Mouse (Mus musculus): ENCODE results near the gene Wdsub1. TPM values are rescaled to one million over a fixed set of nuclear protein-coding genes. Genes with fewer than 3 reads are reported as not detected.
A peak's percentile ranks its signal among the peaks of the same experiment; 100 is the strongest.
"Not testable (repeated sequence)": the region's sequence is repeated elsewhere in the genome, so short reads cannot be mapped to it uniquely, and the experiment has no call there.

The Wdsub1 gene
- polyA plus RNA-seq, 1 experiment from 2014 or later = 15.0 TPM

DNA sequence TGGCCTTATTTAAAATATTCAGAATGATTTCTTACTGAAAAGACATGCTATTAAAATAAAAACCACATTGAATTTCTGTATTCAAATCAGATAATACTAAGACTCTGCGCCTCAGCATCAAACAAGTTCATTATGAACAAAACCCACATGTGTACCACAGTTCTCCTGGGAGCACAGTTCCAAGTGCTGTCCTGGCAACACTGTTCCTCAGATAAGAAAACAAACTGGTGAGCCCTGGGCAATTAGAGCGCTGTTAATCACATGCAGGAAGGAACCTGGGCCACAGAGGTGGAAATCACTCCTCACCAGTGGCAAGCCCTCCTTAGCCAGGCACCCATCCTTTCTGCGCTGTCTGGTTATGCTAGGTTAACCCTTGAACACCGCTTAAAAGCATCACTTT is 5.1 kb downstream of the Wdsub1 start:
- Histone ChIP-seq H3K27ac (no peak overlapping the region), H3K4me2 (no peak overlapping the region), H3K4me1 (replicated peaks) (peaks cover 5% of the 10 kb centered on the region), H3K36me3 (peaks cover under 1% of the 10 kb centered on the region; the same call in 1 of the 2 replicates), H3K27me3 (no peaks in the 10 kb centered on the region), H3K9ac (no peak overlapping the region), H3K4me3 (no peak overlapping the region), H3K9me3 (peaks cover 5% of the 10 kb centered on the region; the same call in 1 of the 2 replicates)
- no peak for ATAC-seq (ENCODE audit: low FRiP score)
- 83% methylated on average over 4 of the region's 4 CpGs for WGBS

DNA sequence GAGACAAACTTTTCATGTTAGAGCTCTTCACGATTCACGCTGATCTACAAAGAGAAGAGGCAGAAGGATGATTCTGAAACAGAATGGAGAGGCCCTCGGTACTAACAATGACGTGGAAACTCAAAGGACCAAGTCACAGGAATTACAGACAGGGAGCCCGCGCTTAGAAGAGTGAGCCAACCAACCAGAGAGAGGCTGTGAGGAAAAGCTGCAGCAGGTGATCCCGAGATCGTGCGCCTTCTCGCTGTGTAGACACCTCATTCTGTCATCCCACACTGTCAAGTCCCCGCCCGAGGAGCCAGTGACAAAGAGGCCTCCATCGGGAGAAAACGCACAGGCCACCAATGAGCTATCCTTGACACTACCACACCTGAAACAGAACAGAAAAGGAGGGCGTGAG is 5.9 kb downstream of the Wdsub1 start:
- WGBS = 92% methylated on average over 15 of the region's 15 CpGs
- H3K27ac ChIP-seq = no peak overlapping the region
- H3K4me3 ChIP-seq = no peak overlapping the region
- no peaks in the 10 kb centered on the region for H3K27me3 ChIP-seq
- ATAC-seq (ENCODE audit: low FRiP score) = no peak
- H3K4me1 ChIP-seq (replicated peaks) = no peaks in the 10 kb centered on the region; the same call in 1 of the 2 replicates
- peaks cover 8% of the 10 kb centered on the region for H3K36me3 ChIP-seq
- H3K9ac ChIP-seq = no peak overlapping the region
- no peak overlapping the region for H3K4me2 ChIP-seq
- H3K9me3 ChIP-seq = peaks cover 5% of the 10 kb centered on the region; the same call in 1 of the 2 replicates

DNA sequence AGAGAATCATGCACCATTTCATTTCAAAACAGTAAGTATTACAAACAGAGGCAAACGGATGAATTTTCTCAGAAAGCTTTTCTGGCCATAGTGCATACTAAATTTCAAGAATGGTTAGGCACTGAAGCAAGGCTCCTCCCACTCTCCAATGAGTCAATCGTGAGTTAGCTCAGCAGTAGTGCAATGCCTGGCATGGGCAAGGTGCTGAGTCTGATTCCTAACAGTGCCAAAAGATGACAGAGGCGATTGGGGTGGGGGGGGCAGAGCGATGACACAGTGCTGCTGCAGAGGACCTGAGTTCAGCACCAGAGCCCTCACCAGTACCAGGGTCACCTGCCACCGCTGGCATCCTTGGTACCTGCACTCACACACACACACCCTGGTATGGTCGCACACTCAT is 11.9 kb downstream of the Wdsub1 start:
- no peak for ATAC-seq (ENCODE audit: low FRiP score)
- 91% methylated on average over 6 of the region's 6 CpGs for WGBS
- no peaks in the 10 kb centered on the region for H3K4me1 ChIP-seq (replicated peaks)
- H3K27ac ChIP-seq = no peak overlapping the region
- no peaks in the 10 kb centered on the region for H3K9me3 ChIP-seq
- no peak overlapping the region for H3K4me2 ChIP-seq
- H3K36me3 ChIP-seq = peaks cover 8% of the 10 kb centered on the region
- no peaks in the 10 kb centered on the region for H3K27me3 ChIP-seq
- H3K9ac ChIP-seq = no peak overlapping the region
- H3K4me3 ChIP-seq = no peak overlapping the region

DNA sequence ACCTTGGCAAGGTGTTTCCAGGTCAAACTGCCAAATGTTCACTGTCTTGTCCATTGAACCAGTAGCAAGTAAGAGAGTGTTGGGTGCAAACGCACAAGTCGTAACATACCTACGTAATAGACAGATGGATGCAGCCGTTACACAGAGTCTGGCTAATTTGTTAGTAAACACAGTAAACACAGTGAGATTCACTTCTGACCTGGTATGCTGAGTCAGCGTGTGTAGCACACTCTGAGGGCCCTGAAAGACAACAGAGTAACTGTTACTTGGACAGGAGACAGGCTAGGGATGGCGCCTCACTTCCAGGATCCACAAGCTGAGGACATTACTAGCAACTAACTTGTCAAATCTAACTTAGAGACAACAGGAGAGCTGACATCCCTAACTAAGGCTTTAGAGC is 19.8 kb downstream of the Wdsub1 start:
- H3K4me3 ChIP-seq = no peak overlapping the region
- H3K9me3 ChIP-seq = no peaks in the 10 kb centered on the region
- no peak overlapping the region for H3K4me2 ChIP-seq
- no peaks in the 10 kb centered on the region for H3K36me3 ChIP-seq
- no peak overlapping the region for H3K9ac ChIP-seq
- H3K27me3 ChIP-seq = no peaks in the 10 kb centered on the region
- no peak for ATAC-seq (ENCODE audit: low FRiP score)
- WGBS = 92% methylated on average over 6 of the region's 6 CpGs
- H3K27ac ChIP-seq = no peak overlapping the region
- H3K4me1 ChIP-seq (replicated peaks) = no peaks in the 10 kb centered on the region

DNA sequence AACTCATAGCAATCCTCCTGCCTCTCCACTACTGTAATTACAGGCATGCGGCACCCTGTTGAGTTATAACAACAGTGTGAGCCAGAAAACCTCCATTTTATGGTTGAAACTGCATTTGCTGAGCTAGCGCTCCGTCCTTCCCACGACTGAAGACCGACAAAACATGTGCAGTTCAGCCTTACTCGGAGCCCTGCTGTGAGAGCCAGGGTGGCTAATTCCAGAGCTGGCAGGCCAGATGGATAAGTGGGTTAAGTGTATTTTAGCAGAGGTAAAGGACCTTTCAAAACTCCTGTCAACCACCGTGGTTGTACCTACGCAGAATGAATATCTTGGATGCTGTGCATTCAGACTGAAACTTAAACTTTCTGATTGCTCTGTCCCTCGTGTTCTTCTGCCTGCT is 28.0 kb downstream of the Wdsub1 start:
- no peak overlapping the region for H3K9ac ChIP-seq
- no peaks in the 10 kb centered on the region for H3K9me3 ChIP-seq
- no peaks in the 10 kb centered on the region for H3K4me1 ChIP-seq (replicated peaks)
- H3K4me2 ChIP-seq = no peak overlapping the region
- WGBS = 70% methylated on average over 9 of the region's 9 CpGs
- no peak overlapping the region for H3K4me3 ChIP-seq
- H3K36me3 ChIP-seq = 0 out of 2 replicates have a peak, but pooled peaks cover 5% of the 10 kb centered on the region
- H3K27me3 ChIP-seq = no peaks in the 10 kb centered on the region
- ATAC-seq (ENCODE audit: low FRiP score) = no peak
- no peak overlapping the region for H3K27ac ChIP-seq

DNA sequence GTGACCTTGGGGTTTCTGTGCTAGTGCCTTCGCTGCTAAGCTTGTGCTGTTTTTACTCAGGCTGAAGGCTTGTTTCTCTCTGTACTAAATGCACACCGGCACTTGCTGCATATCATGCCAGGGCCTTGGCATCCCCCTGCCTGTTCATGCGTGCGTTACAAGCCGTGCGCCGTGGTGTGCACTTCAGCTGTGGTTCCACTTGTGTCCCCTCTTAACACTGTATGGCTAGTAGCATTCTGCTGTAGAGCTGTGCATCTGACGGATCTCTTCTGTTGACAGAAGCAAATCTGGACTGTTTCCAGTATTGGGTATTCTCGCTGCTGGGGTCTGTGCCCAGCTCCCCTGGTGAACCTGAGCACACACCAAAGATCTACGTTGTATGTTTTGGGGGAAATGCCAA is 28.8 kb downstream of the Wdsub1 start:
- no peak for ATAC-seq (ENCODE audit: low FRiP score)
- H3K27ac ChIP-seq = no peak overlapping the region
- no peak overlapping the region for H3K4me3 ChIP-seq
- 85% methylated on average over 10 of the region's 10 CpGs for WGBS
- H3K36me3 ChIP-seq = 0 out of 2 replicates have a peak, but pooled peaks cover 5% of the 10 kb centered on the region
- H3K4me2 ChIP-seq = no peak overlapping the region
- no peaks in the 10 kb centered on the region for H3K9me3 ChIP-seq
- H3K4me1 ChIP-seq (replicated peaks) = no peaks in the 10 kb centered on the region
- no peak overlapping the region for H3K9ac ChIP-seq
- no peaks in the 10 kb centered on the region for H3K27me3 ChIP-seq

DNA sequence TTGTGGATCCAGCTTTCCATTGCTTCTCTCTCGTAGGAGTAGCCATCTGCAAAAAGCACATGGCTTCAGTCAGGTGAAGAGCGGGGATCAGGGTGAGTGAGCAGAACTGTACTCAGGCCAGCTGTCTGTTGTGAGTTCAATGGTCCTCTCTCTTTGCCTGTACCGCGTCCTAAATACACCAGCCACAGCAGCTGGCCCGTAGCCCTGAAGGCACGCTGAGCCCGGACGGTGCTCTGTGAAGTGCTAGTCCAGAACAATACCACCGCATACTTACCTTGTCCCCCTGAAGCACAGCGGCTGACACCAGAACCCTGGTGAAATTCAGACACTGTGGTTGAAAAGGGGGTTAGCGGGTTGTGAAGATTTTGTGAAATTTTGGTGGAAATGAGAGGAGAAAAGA is 29.5 kb downstream of the Wdsub1 start:
- H3K27me3 ChIP-seq = no peaks in the 10 kb centered on the region
- H3K4me1 ChIP-seq (replicated peaks) = no peaks in the 10 kb centered on the region
- 70% methylated on average over 11 of the region's 11 CpGs for WGBS
- no peak overlapping the region for H3K4me2 ChIP-seq
- H3K27ac ChIP-seq = no peak overlapping the region
- no peak overlapping the region for H3K9ac ChIP-seq
- 0 out of 2 replicates have a peak, but pooled peaks cover 5% of the 10 kb centered on the region for H3K36me3 ChIP-seq
- ATAC-seq (ENCODE audit: low FRiP score) = no peak
- no peaks in the 10 kb centered on the region for H3K9me3 ChIP-seq
- no peak overlapping the region for H3K4me3 ChIP-seq

DNA sequence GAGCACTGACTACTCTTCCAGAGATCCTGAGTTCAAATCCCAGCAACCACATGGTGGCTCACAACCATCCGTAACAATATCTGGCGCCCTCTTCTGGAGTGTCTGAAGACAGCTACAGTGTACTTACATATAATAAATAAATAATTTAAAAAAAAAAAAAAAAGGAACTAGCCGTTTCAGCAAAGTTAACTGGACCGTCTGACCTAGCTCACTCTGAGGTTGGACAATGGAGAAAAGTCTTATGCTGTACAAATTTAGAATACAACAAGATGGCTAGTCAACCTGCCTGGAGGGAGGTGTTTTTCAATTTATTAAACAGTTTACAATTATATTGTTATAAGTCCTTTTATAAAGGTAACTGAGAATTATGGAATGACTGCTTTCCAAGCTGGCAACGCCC is 30.5 kb downstream of the Wdsub1 start:
- H3K4me3 ChIP-seq; H3K9ac ChIP-seq; H3K27me3 ChIP-seq; ATAC-seq (ENCODE audit: low FRiP score); H3K4me1 ChIP-seq (replicated peaks); H3K27ac ChIP-seq; H3K36me3 ChIP-seq; H3K4me2 ChIP-seq; H3K9me3 ChIP-seq: not testable (repeated sequence)
- 77% methylated on average over 5 of the region's 5 CpGs for WGBS

DNA sequence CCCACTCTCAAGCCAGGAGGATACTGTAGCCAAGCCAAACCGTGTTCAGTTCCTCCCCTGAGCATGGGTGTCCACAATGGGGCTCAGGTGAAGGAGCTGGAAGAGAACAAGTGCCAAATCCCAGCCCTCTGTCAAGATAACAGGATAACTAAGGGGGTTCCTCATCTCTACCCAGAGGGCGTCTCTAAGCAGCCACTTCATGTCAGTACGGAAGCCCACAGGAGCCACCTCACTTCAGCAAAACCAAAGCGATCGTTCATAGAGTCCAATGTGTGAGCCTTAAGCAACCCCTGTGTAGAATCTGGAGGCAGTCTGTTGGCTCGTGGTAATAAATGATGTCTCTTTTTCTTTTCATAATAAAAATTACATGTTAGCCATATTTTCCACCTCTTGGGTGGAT is 38.5 kb downstream of the Wdsub1 start:
- no peak for ATAC-seq (ENCODE audit: low FRiP score)
- 94% methylated on average over 6 of the region's 6 CpGs for WGBS
- H3K4me3 ChIP-seq = no peak overlapping the region
- peaks cover 25% of the 10 kb centered on the region for H3K4me1 ChIP-seq (replicated peaks)
- no peaks in the 10 kb centered on the region for H3K27me3 ChIP-seq
- H3K9ac ChIP-seq = no peak overlapping the region
- no peaks in the 10 kb centered on the region for H3K9me3 ChIP-seq
- no peak overlapping the region for H3K4me2 ChIP-seq
- H3K27ac ChIP-seq = no peak overlapping the region
- peaks cover 12% of the 10 kb centered on the region; the same call in 1 of the 2 replicates for H3K36me3 ChIP-seq

DNA sequence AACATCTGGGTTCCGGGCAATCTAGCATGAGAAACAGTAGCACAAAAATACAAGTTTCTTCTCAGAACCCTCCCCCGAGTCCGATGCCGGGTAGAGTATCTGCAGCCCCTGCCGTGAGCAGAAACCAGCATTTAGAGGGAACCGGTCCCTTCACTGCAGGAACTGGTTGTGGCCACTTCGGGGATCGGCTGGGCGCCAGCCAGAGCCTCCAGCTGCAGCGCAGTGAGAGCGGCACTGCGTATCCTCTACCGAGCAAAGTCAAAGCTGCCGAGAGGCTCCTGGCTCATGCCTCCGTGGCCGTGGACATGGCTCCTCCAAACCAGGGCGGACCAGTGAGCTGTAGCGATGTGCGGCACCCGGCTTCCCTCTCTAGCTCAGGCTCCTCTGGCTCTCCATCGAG is 39.2 kb downstream of the Wdsub1 start:
- no peak overlapping the region for H3K9ac ChIP-seq
- H3K4me1 ChIP-seq (replicated peaks) = peaks cover 25% of the 10 kb centered on the region
- no peak overlapping the region for H3K4me3 ChIP-seq
- WGBS = 81% methylated on average over 21 of the region's 21 CpGs
- no peaks in the 10 kb centered on the region for H3K9me3 ChIP-seq
- peaks cover 12% of the 10 kb centered on the region; the same call in 1 of the 2 replicates for H3K36me3 ChIP-seq
- no peak overlapping the region for H3K4me2 ChIP-seq
- no peaks in the 10 kb centered on the region for H3K27me3 ChIP-seq
- H3K27ac ChIP-seq = no peak overlapping the region
- no peak for ATAC-seq (ENCODE audit: low FRiP score)

DNA sequence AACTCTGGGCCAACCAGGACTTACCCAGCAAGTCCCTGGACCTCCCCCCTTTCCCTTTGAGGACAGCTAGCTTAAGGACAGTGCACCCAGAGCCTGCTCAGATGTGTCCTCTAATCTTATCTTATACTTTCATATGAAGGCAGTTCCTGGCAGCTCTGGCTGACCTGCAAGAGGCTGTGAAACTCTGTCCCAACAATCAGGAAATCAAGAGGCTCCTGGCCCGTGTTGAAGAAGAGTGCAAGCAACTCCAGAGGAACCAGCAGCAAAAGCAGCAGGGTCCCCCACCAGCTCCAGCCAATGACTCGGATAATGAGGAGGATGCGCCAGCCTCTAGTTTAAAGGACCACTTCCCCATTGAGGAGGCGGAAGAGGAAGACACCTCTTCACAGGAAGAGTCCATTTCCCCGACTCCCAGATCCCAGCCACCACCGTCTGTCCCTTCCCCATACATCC is 39.8 kb downstream of the Wdsub1 start:
- Histone ChIP-seq H3K9ac (no peak overlapping the region), H3K4me1 (replicated peaks) (peaks cover 25% of the 10 kb centered on the region), H3K36me3 (peaks cover 12% of the 10 kb centered on the region; the same call in 1 of the 2 replicates), H3K27ac (no peak overlapping the region; the same call in 1 of the 2 replicates), H3K9me3 (no peaks in the 10 kb centered on the region), H3K27me3 (no peaks in the 10 kb centered on the region), H3K4me2 (no peak overlapping the region), H3K4me3 (no peak overlapping the region)
- WGBS = 77% methylated on average over 6 of the region's 6 CpGs
- no peak for ATAC-seq (ENCODE audit: low FRiP score)

DNA sequence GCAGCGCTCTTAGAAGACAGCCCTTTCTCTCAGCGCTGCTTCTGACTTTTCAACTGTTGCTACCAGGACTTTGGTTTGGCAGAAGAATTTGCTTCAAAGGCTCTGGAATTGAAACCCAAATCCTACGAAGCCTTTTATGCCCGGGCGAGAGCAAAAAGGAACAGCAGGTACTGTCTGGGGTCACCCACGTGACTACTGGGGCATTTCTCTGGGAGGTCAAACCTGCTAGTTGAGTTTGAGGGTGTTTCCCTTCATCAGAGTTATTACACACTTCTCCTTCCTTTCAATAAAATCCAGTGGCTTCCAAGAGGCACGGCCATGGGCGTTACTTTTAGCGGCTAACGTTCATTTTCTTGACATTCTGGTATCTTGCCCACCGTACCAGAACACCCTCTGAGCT is 40.4 kb downstream of the Wdsub1 start:
- Histone ChIP-seq H3K9ac (no peak overlapping the region), H3K4me2 (no peak overlapping the region), H3K36me3 (peaks cover 12% of the 10 kb centered on the region; the same call in 1 of the 2 replicates), H3K27ac (0 out of 2 replicates have a peak overlapping the region, but pooled peaks have one; percentile 44), H3K27me3 (no peaks in the 10 kb centered on the region), H3K9me3 (no peaks in the 10 kb centered on the region), H3K4me3 (no peak overlapping the region), H3K4me1 (replicated peaks) (peaks cover 25% of the 10 kb centered on the region)
- no peak for ATAC-seq (ENCODE audit: low FRiP score)
- 80% methylated on average over 11 of the region's 11 CpGs for WGBS

DNA sequence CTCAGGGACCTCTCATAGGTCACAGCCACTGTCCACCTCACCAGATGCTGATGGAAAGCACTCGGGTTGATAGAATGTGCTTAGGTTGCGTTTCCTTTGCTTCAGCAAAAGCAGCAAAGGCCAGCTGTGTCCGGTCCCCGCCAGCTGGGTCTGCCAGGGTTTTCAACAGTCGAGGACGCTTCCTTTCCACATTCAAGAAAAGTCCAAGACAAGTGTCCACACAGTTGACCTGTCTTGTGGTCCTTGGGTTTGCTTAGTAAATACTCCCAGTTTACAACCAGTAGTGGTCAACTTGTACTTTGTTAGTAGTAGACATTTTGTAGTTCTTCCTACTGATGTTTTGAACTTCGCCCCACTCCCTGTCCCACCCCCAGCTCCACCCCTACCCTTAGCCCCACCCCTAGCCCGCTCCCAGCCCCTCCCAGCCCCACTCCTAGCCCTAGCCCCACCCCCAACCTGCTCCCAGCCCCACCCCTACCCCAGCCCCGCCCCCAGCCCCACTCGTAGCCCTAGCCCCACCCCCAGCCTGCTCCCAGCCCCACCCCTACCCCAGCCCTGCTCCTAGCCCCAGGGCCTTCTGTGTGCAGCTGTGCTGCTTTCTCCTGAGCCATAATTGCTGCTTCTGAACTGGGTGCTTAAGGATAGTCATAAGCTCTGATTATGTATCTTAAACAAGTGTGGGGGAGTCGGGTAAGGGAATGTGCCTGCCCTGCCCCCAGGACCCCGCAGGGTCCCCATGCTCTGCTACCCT is 41.0 kb downstream of the Wdsub1 start:
- Histone ChIP-seq H3K9ac (no peak overlapping the region), H3K36me3 (peaks cover 15% of the 10 kb centered on the region; the same call in 1 of the 2 replicates), H3K4me1 (replicated peaks) (peaks cover 25% of the 10 kb centered on the region), H3K27ac (peak overlapping the region; percentile 81), H3K9me3 (no peaks in the 10 kb centered on the region), H3K4me3 (no peak overlapping the region), H3K4me2 (no peak overlapping the region), H3K27me3 (no peaks in the 10 kb centered on the region)
- ATAC-seq (ENCODE audit: low FRiP score) = no peak
- WGBS = 65% methylated on average over 10 of the region's 12 CpGs
